Mouse (Mus musculus) heart, embryonic 14.5 days (tissue): ENCODE measurements around the gene Cyp2j8. TPM values are rescaled to one million over a fixed set of nuclear protein-coding genes. Genes with fewer than 3 reads are reported as not detected.

ENCODE experiments used
- ATAC-seq: fragments of 200-750 bp; cut with Nextera tagmentation; 2 replicates; pipeline ENCODE4 v1.8.0; 2017; ENCODE audit warnings: low read depth, moderate TSS enrichment; ENCODE audit not compliant: insufficient number of reproducible peaks, insufficient read depth, low FRiP score
- H3K27ac ChIP-seq, 2 experiments: fragments of 200-500 bp in 1 of 2; fragments of 300-500 bp in 1 of 2; sonication (generic) in 1 of 2; replicated peaks in 1 of 2; 2 replicates each; pipeline ENCODE4 v1.5.1; 2012 to 2014; ENCODE audit warnings: low read depth in 2 of 2, low read length in 2 of 2, control low read depth in 1 of 2, mild to moderate bottlenecking in 1 of 2, mixed read lengths in 1 of 2; ENCODE audit not compliant: control insufficient read depth in 1 of 2, insufficient read depth in 1 of 2
- H3K27me3 ChIP-seq: fragments of 300-500 bp; sonication (generic); 2 replicates; pipeline ENCODE4 v1.6.1; 2014; ENCODE audit warnings: mild to moderate bottlenecking, low read length, control low read depth; ENCODE audit not compliant: control insufficient read depth, insufficient read depth
- H3K36me3 ChIP-seq: fragments of 300-500 bp; sonication (generic); 2 replicates; pipeline ENCODE4 v1.6.1; 2014; ENCODE audit warnings: mild to moderate bottlenecking, control low read depth, low read length, mixed read lengths; ENCODE audit not compliant: control insufficient read depth, insufficient read depth
- H3K4me1 ChIP-seq, 2 experiments: fragments of 200-500 bp in 1 of 2; fragments of 300-500 bp in 1 of 2; sonication (generic) in 1 of 2; 2 replicates each; pipeline ENCODE4 v1.6.1; 2012 to 2014; ENCODE audit warnings: low read length in 2 of 2, control low read depth in 1 of 2, mixed read lengths in 1 of 2; ENCODE audit not compliant: control insufficient read depth in 2 of 2, insufficient read depth in 2 of 2
- H3K4me2 ChIP-seq: fragments of 300-500 bp; sonication (generic); 2 replicates; pipeline ENCODE4 v1.6.1; 2014; ENCODE audit warnings: mild to moderate bottlenecking, low read length
- H3K4me3 ChIP-seq, 2 experiments: fragments of 200-500 bp in 1 of 2; fragments of 300-500 bp in 1 of 2; sonication (generic) in 1 of 2; 2 replicates each; pipeline ENCODE4 v1.5.1; 2012 to 2014; ENCODE audit warnings: low read length in 2 of 2, mild to moderate bottlenecking in 2 of 2, control low read depth in 1 of 2, low read depth in 1 of 2, moderate library complexity in 1 of 2; ENCODE audit not compliant: control insufficient read depth in 1 of 2, insufficient read depth in 1 of 2
- H3K9ac ChIP-seq: fragments of 300-500 bp; sonication (generic); 2 replicates; pipeline ENCODE4 v1.6.1; 2014; ENCODE audit warnings: mild to moderate bottlenecking, low read length
- H3K9me3 ChIP-seq: fragments of 300-500 bp; sonication (generic); 2 replicates; pipeline ENCODE4 v1.6.1; 2016; ENCODE audit warnings: low read length, control low read depth; ENCODE audit not compliant: control insufficient read depth
- WGBS: fragments of 180-500 bp; shearing (Covaris S2); extraction: QIAGEN DNeasy Blood & Tissue Kit; methylation state at CpG from one replicate; pipeline ENCODE4 v1.1.7; 2014; 5-methylcytosine and 5-hydroxymethylcytosine counted together
- polyA plus RNA-seq: library from polyadenylated mRNA; unstranded; fragments of >200 nt; fragmentation: Nextera tagmentation; extraction: Ambion mirVana; gene quantifications from 2 replicates; pipeline ENCODE4 v1.2.1, GENCODE M21; 2014

Gene Cyp2j8
- not detected in 2 replicates for polyA plus RNA-seq

DNA sequence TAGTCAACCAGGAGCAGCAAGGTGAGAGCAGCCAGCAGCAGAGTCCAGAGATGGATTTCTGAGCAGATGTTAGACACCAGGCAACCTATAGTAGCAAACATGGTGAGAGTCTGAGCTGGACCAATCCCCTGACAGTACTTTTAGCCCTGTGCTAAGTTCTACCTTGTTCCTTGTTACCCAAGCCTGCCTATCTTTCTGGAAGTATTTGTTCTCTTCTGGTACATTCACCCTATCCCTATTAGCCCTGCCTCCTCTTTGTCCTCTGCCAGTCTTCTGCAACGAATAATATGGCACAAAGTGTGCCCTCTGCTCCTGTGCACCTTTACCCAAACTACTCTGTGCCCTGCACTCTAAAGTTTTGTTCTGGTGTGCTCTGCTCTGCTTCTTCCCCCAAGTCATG is at the start of gene Cyp2j8:
TSS of gene Cyp2j8 (minus strand) at position 101 of the 400 bp plus-strand sequence.
- Histone ChIP-seq H3K4me3 (no peak within 1 kb of the TSS), H3K27me3 (no peaks in the 10 kb centered on the region), H3K9me3 (no peaks in the 10 kb centered on the region), H3K9ac (no peak within 1 kb of the TSS), H3K36me3 (no peaks in the 10 kb centered on the region), H3K27ac (no peak within 1 kb of the TSS), H3K4me1 (no peaks in the 10 kb centered on the region), H3K4me2 (no peak within 1 kb of the TSS)
- 75% methylated on average over 1 of the region's 1 CpGs for WGBS
- no peak for ATAC-seq

GRCm38 (mm10) chr4:96553133-96553819 is 46.1 kb upstream of the Cyp2j8 start, which contains the start of gene Cyp2j6:
Cyp2j6 (minus strand) TSS chr4:96553661.
- Histone ChIP-seq H3K9me3 (no peaks in the 10 kb centered on the region), H3K36me3 (no peaks in the 10 kb centered on the region), H3K4me2 (peak within 1 kb of the TSS; percentile 74), H3K27ac (peak within 1 kb of the TSS; percentile 20 to 35; a peak in 3 of 4 replicates), H3K9ac (peak within 1 kb of the TSS; percentile 78), H3K4me3 (peak within 1 kb of the TSS; percentile 59 to 60), H3K4me1 (peaks cover 4 to 6% of the 10 kb centered on the region in 2 experiments; a peak in 2 of 4 replicates), H3K27me3 (no peaks in the 10 kb centered on the region)
- peak; percentile 95 for ATAC-seq
- WGBS, result 1% methylated on average over 16 of the region's 16 CpGs

DNA sequence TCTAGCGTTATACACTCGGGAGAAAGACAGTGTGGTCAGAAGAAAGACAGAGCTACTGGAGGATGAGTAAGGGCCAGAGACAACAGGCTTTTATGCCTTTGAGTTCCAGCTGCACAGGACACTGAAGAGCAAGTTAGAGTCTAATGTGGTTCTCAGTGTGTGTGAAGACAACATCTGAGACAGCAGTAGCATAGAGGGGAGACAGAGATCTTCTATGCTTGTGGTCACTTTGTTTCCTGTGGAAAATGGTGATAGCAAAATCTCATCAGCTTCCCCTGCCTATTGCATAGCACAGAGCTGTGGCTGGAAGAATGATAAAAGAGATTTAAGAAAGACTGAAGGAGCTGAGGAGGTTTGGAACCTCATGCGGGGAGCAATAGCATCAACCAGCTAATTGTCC is 44.4 kb upstream of the Cyp2j8 start:
- H3K4me1 ChIP-seq, result peaks cover 4 to 6% of the 10 kb centered on the region in 2 experiments; a peak in 2 of 4 replicates
- H3K4me2 ChIP-seq, result no peak overlapping the region
- no peak overlapping the region for H3K9ac ChIP-seq
- no peaks in the 10 kb centered on the region for H3K36me3 ChIP-seq
- no peaks in the 10 kb centered on the region for H3K9me3 ChIP-seq
- no peak overlapping the region for H3K27ac ChIP-seq
- WGBS, result 71% methylated on average over 3 of the region's 3 CpGs
- no peaks in the 10 kb centered on the region for H3K27me3 ChIP-seq
- ATAC-seq, result no peak
- no peak overlapping the region for H3K4me3 ChIP-seq

DNA sequence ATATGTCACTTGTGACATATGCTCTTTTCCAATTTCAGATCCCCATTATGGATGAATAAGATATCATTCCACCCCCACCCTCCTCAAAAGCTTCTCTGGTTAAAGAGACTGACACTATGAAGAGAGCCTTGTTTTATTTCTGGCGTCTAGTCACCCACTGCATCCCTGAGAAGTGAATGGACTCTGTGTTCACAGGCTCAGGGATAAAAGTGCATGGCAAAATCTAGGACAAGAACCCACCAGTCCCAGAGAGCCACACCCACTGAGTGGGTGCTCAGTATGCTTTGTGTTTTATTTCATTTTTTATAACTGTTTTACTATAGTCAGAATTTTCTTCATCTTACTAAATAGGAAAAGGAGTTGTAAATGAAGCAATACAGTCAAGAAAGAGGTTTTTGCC is 38.8 kb upstream of the Cyp2j8 start:
- 46% methylated on average over 1 of the region's 1 CpGs for WGBS
- H3K27ac ChIP-seq, result no peak overlapping the region
- H3K4me2 ChIP-seq, result no peak overlapping the region
- H3K9ac ChIP-seq, result no peak overlapping the region
- no peak overlapping the region for H3K4me3 ChIP-seq
- H3K27me3 ChIP-seq, result no peaks in the 10 kb centered on the region
- ATAC-seq, result no peak
- no peaks in the 10 kb centered on the region for H3K9me3 ChIP-seq
- H3K36me3 ChIP-seq, result no peaks in the 10 kb centered on the region
- H3K4me1 ChIP-seq, result no peaks in the 10 kb centered on the region

- H3K4me3 ChIP-seq, result no peak overlapping the region
- H3K27me3 ChIP-seq, result no peaks in the 10 kb centered on the region
- H3K36me3 ChIP-seq, result peaks cover 12% of the 10 kb centered on the region; the same call in 1 of the 2 replicates
- 12% methylated on average over 1 of the region's 1 CpGs for WGBS
- no peaks in the 10 kb centered on the region for H3K9me3 ChIP-seq
- H3K27ac ChIP-seq, result no peak overlapping the region
- no peaks in the 10 kb centered on the region for H3K4me1 ChIP-seq
- ATAC-seq, result no peak
- H3K9ac ChIP-seq, result no peak overlapping the region
- H3K4me2 ChIP-seq, result no peak overlapping the region
These were observed 18.6 kb upstream of the Cyp2j8 start for GRCm38 (mm10) chr4:96525772-96526171.

GRCm38 (mm10) chr4:96522256-96522655 is 15.1 kb upstream of the Cyp2j8 start:
- Histone ChIP-seq H3K4me1 (no peaks in the 10 kb centered on the region), H3K4me3 (no peak overlapping the region), H3K27me3 (no peaks in the 10 kb centered on the region), H3K9ac (no peak overlapping the region), H3K27ac (no peak overlapping the region), H3K9me3 (no peaks in the 10 kb centered on the region), H3K4me2 (no peak overlapping the region), H3K36me3 (0 out of 2 replicates have a peak, but pooled peaks cover 9% of the 10 kb centered on the region)
- WGBS, result 89% methylated on average over 2 of the region's 2 CpGs
- ATAC-seq, result no peak

DNA sequence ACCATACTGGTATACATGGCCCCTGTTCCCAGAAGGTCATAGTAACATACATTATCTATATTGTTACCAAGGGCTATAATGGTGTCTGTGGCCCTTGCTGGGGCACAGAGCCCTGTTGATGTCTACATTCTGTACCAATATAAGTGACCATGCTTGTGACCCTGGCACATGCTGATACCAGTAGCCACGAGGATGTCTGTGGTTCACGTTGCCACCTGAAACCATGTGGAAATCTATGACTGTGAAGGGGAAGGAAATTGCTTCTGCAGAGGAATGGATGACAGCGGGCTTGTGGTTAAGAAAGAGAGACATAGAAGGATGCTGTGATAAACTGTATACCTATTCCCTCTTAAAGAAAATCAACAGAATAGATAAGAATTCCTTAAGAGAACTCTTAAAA is 2.9 kb upstream of the Cyp2j8 start:
- Histone ChIP-seq H3K9ac (no peak overlapping the region), H3K27me3 (no peaks in the 10 kb centered on the region), H3K4me2 (no peak overlapping the region), H3K27ac (no peak overlapping the region), H3K4me1 (no peaks in the 10 kb centered on the region), H3K4me3 (no peak overlapping the region), H3K36me3 (no peaks in the 10 kb centered on the region), H3K9me3 (no peaks in the 10 kb centered on the region)
- 74% methylated on average over 3 of the region's 3 CpGs for WGBS
- no peak for ATAC-seq
